Mouse (Mus musculus) right cerebral cortex, postnatal 10 days (tissue): Measurements from ENCODE around the gene Ankrd61.
A peak's percentile ranks its signal among the peaks of the same experiment; 100 is the strongest.

Experiments used
- DNase-seq, 2 experiments: peaks; one replicate each; pipeline ENCODE4 v3.0.0; 2021; ENCODE audit warnings: low spot score in 2 of 2

Ankrd61 gene

DNA sequence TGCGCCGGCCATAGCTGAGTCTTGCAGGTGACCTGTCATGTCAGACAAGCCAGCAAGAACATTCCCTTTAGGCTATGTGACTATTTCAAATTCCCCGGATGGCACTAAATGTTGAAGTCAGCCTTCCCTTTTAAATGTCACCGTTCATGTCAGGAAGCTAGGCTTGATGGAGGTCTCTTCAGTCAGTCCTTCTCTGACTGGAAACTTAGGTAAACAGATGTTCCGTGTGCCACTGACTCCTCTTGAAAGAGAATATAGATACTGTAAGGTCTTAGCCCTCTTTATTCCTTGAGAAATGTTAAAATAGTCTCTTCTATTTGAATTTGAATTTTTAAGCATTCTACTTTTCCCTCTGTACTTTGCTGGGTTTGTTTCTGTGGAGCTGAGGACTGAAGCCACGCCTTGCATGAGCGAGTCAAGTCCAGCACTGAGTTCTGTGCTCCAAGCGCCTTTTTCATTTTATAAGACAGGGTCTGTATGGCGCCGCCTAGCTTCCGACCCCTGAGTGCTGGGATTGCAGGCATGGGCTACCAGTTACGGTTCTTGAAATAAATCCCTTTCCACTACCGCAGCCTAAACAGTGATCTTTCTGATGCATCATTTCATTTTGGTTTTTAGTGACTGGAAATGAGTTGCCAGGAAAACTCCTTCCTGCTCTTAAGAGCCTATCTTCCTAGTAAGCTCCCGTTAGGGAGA, at the start of gene Ankrd61:
Gene Ankrd61 (minus strand): TSS at position 51 of the 696 bp plus-strand sequence.
- DNase-seq: no peak

DNA sequence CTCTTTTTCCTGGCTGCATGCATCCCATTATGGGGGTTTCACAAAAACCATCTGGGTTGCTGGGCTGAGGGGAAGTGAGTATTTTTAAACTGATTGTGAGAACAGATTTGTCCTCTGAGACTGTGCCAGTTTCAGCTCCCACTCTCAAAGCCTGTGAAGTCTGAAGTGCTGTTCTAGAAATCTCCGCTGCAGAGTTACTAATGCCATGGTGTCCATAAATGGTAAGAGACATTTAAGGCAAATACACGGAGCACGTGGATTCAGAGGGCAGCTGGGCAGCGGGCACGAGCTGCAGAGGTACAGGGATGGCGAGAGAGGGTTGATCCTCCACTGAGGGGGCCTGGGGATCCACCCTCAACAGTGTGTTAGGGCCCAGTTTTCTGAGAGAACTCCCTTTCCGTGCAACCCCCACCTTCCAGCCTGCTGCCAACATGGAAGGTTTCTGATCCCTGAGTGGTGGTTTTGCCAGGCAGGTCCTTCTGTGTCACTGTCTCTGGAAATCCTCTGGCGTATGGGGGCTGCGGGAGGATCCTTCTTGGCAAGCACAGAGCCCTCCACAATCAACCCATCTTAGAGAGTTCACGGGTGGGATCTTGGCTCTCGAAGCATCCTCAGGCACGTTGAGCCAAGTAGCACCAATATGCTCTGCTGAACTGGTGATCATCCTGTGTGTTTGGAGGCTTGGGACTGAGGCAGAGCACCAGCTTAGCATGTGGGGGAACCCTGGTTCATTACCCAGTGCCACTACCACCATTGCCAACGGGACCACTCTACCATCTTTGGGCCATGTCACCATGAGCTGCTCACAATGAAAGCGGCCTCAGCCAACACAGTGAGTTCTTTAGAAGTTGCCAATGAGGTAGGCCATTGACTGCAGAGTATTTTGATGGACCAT, 46.0 kb upstream of the Ankrd61 start:
- DNase-seq: peak; percentile 86 to 94

DNA sequence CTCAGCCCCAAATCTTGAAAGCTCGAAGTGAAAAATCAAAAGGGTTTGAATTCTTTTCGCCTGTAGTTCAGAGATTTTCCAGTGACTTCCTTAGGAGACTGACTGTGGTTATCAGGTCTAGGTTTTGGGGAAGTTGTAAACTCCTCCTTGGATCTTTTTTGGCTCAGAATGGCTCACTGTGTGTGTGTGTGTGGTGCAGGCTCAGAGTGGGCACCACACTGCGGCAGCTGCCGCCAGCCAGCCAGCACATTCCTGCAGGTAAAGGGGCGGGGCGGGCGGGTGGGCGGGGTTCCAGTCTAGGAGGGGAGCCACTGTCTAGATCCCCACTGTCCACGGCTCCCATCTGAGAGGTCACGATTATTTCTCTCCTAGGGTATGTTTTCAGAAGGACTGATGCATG, 44.1 kb upstream of the Ankrd61 start:
- no peak for DNase-seq

DNA sequence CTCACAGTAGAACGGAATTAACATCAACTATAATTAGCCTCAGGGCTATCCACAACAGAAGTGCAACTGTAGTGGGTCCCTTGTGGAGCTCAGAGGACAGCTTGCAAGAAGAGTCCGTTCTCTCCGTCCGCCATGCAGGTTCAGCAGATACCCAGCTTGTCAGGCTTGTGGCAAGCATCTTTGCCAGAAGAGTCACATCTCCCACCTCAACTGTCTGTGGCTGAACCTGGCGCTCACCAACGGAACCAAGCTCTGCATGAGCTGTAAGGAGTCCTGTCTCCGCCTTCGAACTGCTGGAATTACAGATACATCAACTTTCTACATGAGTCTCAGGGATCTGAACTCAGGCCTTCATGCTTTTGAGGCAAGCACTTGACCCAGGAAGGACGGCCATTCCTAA, 38.7 kb upstream of the Ankrd61 start:
- DNase-seq: no peak

DNA sequence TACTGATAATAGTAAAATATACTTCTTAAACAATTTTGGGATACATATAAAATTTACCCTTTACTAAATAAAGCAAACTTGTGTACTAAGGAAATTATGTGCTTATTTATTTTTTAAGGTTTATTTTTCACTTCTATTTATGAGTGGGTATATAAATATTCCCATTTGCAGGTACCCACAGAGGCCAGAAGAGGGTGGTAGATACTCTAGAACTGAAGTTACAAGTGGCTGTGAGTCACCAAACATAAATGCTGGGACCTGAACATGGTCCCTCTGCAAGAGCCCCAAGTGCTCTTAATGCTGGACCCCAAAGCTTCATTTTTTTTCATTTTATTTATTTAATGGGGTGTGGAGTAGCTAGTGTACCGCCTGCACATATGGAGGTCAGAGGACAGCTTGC, 36.4 kb upstream of the Ankrd61 start:
- DNase-seq: no peak

DNA sequence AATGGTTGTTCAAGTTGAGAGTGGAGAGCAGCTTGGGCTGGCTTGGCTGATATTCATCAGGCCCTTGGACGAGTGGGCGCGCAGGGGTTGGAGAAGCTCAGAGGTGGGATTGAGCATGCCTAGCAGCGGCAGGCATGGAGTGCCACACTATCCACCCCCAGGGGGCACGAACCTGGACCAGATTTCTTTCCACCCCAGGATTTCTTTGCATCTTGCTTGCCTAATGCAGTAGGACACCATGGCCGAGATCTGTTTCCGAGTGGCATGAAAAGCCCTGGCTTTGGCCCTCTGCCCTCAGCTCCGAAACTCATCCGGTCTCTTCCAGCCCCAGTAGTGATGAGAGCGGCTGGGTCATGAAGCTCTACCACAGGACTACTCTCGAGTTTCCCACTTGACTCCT, 35.9 kb upstream of the Ankrd61 start:
- no peak for DNase-seq

DNA sequence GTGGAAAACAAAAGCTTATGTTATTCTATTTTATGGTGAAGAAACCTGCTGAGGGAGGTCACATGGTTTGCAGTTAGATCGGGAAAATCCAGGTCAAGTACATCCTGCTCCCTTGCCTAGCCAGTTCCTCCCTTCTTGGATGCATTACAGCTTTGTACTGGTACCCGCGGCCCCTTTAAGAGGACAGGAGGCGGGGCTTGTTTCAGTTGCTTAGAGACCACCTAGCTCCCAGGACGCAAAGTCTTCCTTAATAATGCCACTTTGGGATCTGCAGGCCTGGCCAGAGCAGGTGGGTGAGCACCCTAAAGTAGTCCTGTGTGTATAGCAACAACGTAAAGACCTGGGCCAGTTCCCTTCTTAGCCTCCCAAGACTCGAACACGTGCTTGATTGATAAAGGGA, 35.3 kb upstream of the Ankrd61 start, which contains the start of gene Rsph10b:
Gene Rsph10b (plus strand): TSS at position 205 of the 400 bp plus-strand sequence.
- peak in 1 of 2 experiments; percentile 49 for DNase-seq

DNA sequence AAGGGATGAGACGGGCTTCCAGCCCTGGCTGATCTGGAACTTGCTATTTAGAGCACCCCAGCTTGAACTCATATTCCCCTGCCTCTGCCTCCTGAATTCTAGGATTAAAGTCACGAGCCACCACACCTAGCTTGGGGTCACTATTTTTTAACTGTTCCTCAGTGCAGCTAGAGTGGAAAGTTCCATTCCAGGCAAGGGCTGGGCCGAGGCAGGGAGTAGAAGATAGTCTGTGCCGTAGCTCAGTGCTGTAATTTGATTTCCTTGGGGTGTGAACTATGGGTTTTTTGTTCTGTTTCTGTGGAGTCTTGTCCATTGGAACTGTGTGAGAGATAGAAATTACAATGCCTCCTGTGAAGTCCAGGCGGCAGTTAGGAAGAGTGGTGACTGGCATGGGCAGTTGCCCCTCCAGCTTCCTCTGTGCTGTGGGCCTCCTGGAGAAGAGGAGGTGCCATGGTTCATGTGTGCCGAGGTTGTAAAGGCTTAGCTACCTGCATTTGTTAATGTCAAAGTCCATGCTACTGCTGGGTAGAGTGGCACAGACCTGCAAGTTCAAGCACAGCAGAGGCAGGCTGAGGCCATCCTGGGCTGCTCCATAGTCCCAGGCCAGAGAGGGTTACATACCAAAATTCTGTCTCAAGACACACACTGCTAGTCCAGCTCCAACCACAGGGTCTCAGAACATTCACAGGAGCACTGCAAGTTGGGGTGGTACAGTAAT, 34.5 kb upstream of the Ankrd61 start:
- no peak for DNase-seq

DNA sequence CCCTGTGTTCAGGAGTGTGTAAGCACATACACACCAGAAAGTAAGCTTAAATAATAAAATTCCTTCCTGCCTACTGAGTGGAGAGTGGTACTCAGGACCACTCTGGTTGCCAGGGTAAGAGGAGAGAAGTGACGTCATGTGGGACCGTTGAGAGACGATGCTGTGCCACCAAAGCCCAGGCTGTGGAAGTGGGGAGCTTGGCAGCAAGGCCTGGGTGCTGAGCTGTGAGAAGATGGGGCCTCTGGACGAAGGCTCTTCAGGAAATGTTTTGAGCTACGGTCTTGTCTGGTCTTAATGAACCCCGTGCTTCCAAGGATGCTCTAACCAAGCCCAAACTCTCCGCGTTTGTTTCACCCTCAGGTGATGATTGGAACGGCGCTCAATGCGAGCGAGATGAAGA, 33.2 kb upstream of the Ankrd61 start:
- DNase-seq: no peak

DNA sequence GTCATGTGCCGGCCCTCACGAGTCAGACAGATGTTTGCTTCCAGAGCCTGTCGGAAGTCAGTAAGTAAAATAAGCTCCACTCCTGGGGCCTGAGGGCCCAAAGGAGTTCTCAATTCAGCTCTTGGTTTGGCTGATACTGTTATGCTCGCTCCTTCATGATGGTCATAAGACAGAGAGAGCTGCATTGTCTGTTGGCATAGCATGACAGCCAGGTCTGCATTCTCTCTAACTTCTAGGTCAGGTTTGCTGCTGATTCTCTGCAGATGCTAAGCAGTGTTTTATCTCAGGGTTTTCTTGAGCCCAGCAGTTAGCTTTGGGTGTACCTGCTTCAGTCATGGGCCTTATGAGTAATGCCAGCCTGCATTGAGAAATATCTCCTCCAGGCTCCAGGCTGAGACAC, 31.8 kb upstream of the Ankrd61 start:
- DNase-seq: no peak

DNA sequence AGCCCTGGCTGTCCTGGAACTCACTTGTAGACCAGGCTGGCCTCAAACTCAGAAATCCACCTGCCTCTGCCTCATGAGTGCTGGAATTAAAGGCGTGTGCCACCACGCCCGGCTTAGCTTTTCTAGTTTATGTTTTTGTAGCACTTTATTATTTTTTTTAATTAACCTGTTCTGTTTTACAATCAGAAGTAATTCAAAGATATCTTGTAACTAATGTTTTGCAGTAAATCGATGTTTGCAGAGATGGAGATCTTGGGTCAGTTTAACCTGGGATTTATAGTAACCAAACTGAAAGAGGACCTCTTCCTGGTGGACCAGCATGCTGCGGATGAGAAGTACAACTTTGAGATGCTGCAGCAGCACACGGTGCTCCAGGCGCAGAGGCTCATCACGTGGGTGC, 30.4 kb upstream of the Ankrd61 start, which contains the start of gene Gm42421:
Gene Gm42421 (plus strand): TSS at position 301 of the 400 bp plus-strand sequence.
- DNase-seq: no peak

DNA sequence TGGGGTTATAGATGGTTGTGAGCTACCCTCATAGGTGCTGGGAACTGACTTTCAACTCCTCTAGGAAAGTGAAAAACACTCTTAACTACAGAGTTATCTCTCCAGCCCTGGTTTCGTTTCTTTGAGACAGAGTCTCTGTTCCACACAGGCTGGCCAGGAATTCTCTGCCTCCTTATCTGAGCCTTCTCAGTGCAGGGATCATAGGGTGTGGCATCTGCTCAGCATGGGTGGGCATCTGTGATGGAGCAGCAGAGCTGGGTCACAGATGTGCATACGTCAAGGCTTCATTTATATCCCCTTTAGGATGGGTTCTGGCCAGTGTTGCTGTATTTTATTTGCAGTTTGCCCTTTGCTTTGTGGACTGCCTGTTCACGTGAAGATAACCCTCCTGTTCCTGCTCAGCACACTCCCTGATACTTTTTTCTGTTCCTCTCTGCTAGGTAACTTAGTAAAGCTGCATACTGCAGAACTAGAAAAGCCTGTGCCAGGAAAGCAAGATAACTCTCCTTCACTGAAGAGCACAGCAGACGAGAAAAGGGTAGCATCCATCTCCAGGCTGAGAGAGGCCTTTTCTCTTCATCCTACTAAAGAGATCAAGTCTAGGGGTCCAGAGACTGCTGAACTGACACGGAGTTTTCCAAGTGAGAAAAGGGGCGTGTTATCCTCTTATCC, 27.4 kb upstream of the Ankrd61 start:
- DNase-seq: no peak

DNA sequence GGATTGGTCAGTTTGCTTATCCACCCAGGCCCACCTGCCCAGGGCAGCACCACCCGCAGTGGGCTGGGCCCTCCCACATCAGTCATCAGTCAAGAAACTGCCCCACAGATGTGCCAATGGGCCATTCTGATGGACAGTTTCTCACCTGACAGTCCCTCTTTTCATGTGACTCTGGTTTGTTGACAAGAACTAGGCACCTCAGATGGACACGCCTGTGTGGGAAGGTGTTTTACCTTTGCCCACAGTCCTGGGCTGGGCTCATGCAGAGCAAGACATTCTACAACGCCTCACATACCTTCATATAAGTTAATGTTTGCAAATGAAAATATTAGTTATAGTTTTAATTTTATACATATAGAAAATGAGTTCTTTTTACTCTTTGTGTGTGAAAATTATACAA, 20.6 kb upstream of the Ankrd61 start:
- no peak for DNase-seq

DNA sequence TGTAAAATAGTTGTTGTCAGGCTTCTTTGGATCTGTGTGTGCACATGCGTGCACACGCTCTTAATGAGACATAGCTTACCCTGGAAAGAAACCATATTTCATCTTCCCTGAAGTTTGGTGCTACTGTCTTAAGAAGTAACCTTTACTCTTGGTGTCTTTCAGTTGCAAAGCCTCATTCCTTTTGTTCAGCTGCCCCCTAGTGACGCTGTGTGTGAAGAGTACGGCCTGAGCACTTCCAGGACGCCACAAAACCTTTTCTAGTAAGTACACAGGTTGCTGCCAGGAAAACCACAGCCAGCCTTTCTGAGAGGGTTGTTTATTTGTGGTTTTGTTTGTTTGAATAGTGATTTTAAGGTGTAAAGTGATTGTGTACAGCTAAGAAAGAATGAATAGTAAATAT, 19.9 kb upstream of the Ankrd61 start:
- DNase-seq: peak in 1 of 2 experiments; percentile 59

DNA sequence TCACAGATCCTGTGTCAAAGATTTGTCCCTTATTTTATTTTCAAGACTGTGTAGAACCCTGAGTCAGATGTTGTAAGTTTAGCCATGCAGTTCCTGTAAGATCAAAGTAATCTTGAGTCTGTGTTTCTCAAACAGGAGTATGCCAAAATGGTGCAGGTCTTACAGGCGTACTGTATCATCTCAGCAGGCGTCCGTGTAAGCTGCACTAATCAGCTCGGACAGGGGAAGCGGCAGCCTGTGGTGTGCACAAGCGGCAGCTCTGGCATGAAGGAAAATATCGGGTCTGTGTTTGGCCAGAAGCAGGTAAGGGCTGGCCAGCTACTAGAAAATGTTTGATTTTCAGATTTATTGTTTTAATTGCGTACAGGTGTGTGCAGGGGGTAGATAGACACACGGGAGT, 18.7 kb upstream of the Ankrd61 start:
- no peak for DNase-seq

DNA sequence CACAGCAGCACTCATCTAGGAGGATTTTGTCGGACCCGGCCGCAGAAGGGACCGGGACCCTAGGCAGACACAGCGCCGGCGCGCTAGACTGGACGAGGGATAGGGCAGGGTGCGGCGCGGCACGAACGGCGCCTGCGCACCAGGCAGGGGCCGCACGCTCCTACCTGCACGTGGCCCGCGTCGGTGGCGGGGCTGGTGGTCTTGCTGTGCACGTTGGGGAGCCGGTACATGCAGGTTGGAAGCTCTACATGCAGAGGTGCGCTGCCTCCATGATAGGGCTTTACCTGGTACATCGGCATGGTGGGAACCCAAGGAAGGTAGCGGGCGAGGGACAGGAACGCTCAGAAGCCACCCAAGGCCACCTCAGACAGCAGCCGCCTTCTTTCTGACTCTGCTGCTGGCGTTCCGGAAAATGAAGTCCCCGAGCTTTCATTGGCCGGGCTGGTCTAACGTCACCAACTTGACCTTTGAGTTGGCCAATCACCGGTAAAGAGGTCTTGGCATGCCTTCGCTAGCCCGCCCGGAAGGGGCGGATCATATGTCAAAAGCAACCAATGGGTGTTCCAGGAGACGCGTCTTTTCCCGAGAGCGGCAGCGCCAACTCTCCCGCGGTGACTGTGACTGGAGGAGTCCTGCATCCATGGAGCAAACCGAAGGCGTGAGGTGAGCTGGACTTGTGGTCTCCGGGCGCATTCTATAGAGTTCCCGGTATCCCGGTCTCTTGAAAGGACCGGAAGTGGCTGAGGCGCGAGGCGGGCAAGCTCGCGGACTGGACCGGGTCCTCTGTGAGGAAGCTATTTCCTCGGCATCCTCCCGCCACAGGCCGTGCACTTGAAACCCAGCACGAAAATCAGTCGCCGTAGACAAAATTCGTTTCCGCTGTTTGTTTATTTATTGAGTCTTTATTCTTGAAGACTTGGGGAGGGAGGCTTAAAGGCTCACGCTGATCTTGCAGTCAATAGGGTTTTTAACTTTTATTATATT, 12.2 kb upstream of the Ankrd61 start, which contains the start of the genes Aimp2 and Pms2:
Gene Aimp2 (minus strand): TSS at position 431 of the 984 bp plus-strand sequence.
Gene Pms2 (plus strand): TSS at position 548 of the 984 bp plus-strand sequence.
- DNase-seq: peak; percentile 98 to 99

DNA sequence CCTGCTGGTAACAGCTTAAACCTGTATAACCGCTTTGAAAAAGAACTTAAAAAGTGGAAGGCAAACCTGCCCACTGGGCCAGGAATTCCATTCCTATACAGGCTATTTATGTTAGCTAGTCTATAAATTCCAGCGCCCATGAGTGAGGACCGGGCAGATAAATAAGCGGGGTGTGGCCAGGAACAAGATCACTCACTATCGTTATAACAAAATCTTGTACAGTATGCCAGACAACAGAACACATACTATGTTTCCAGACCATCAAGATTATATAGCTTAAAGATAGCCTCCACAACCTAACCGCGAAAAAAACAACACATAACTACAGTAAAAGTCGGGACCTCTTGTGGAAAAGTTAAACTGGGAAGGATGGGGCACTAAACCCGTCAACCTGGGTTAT, 11.4 kb upstream of the Ankrd61 start:
- DNase-seq: no peak

DNA sequence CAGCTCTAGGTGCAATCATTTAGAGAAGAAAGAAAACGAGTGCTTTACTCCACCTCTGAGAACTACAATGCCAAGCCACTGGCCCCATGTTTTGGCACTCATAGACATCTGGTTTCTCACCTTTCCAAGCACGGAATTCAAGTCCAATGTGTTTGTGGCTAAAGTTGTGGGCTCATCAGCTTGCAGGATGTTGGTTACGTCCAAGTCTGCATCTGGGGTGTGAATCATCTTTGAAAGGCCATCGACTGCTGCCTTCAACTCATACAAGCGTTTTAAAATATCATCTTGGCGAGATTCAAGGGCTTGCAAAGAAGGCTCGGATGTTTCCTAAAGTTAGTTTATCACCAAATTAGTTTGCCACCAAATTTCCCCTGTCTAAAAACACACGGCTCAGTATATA, 8.9 kb upstream of the Ankrd61 start:
- no peak for DNase-seq

DNA sequence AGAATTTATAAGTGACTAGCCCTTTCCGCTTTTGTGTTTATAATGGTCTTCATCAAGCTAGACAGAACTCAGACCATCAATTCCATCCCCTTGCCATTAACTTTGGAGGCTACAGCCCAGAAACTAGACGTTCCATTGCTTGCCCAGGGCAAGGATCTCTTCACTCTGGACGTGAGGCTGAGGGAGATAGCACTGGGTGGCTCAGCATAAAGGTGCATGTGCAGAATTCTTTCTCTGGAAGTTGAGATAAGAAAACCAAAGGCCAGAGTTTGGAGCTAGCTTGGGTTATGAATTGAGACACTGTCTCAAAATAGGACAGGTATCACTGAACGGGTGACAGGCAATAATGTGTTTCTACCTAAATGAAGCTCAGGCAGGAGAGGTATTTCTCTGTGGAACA, 6.3 kb upstream of the Ankrd61 start:
- no peak for DNase-seq

DNA sequence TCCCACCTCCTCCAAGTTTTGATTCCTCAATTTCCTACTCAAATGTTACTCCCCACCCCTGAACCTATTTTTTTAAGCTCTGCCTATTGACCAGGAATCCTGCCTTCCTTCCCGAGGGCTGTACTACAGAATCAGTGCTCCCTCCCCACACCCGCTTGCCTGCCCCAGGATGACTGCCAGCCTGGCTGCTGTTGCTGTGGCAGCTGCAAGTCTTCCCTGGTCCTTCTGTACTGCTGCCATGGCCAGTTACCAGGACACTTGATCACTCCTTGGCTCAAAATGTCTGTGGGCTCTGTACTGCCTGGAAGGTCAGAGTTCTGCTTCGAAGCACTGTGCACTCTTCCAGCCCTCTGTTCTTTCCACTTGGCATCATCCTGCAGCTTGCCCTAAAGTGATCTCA, 4.6 kb upstream of the Ankrd61 start:
- peak; percentile 71 to 75 for DNase-seq
